Mouse (Mus musculus): ENCODE measurements around the gene Setd5.

Gene Setd5

DNA sequence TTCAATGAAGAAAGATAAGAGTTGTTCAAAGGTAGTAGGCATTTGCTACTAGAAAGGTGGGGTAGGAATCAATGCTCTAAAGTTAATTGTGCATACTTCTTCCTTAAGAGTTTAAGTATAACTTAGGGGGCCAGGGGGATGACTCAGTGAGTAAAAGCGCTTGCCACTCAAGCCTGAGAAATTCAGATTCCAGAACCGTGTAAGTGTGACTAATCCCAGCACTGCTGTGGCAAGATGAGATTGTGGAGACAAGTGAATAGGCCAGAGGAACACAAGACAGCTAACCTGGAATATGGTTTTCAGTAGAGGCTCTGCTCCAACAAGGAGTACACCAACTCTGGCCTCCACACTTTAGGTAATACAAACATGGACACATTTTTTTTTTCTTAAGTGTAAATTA is 56.2 kb downstream of the Setd5 start:
- DNase-seq (ENCODE audit: inconsistent ontology term) = peak; percentile 27

DNA sequence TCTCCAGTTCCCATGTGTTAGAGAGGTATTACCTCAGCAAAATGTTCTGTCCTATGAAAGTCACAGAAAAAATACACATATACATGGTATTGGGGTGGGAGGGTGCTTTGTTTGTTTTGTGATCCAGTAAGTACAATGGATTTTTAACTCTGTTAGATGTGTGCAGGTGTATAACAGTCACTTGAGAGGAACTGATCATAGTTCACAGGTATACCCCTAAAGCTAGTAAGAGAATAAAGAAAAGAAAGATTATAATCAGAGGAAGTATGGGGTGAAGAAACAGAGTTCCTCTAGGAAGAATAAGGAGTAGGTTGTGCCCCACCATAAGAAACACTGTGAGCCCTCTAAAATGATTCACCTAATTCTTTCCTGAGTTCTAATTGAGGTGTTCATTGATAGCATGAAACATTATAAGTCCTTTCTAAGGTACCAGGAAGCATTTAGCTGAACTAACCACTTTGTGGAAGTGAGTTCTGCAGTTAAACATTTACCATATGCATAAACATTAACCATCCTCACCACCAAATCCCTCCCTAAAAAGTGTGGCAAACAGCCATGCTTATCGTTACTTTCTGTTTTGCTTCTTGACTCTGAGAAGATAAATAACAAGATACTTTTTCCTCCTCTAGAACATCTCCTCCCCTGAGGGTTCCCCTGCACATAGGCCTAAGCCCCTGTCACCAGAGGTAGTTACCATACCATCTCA is 64.4 kb downstream of the Setd5 start:
- no peak for DNase-seq (ENCODE audit: inconsistent ontology term)

DNA sequence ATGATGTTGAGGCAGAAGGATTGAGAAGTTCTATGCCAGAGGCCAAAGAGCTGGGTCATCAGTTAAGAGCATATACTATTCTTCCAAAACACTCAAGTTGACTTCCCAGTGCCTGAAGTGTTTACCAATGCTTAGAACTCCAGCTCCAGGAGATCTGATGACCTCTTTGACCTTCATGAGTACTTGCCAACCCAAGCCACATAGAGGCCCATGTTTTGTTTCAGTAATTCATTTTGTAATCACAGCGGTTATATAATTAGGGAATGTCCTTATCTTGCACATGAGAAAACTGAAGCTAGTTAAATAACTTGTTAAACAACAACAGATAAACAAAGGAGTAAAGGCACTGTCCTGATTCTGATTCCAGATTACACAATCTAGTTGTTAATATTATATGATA is 67.6 kb downstream of the Setd5 start:
- DNase-seq (ENCODE audit: inconsistent ontology term) = no peak

DNA sequence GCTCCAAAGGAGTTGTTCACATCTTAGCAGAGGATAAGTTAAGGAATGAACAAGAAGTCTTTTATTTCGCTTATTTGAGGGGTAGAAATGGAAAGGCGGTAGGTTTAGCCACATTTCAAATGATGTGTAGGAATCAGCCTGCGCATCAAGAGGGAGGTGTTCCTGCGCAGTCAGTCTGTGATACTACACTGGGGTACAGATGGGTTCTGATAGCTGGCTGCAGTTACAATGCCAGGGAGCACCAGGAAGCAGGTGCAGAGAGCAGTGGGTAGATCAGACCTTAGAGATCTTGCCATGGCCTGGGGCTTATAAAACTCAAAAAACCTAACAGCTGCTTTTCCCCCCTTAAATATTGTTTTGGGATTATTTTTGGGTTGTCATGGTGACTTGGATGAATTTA is 68.1 kb downstream of the Setd5 start:
- no peak for DNase-seq (ENCODE audit: inconsistent ontology term)

DNA sequence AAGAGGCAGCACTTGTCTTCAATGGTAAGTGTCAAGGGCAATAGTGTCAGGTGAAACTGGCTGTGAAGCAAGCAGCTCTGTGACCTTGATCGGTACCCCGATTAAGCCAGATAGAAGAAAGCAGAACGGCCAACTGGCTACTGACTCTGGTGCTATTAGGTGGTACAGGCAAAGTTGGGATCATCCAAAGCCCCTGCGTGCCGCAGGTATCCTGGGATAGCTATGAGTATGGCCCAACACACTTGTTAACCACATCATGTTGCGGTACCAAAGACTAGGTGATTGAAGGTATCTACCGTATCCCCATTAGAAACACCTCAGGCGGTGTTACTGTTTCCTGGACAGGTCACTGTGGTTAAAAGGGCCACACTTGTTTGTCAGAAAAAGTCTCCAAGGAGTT is 76.9 kb downstream of the Setd5 start:
- no peak for DNase-seq (ENCODE audit: inconsistent ontology term)

DNA sequence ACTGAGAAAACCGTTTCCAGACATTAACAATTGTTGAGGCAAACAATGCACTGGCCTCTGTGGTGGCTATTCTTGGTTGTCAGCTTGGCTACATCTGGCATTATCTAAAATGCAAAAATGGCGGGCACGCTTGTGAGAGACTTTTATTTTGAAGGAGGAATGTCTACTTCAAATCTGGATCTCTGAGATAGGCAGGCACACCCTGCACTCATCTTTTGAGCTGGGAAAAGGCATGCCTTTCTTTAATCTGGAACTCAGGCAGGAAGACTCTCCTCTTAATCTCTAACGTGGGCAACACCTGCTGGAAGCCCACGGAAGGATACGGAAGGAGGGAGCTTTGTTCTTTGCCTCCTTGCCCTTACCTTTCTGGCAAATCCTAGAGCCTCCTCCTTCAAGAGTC is 77.7 kb downstream of the Setd5 start:
- no peak for DNase-seq (ENCODE audit: inconsistent ontology term)

DNA sequence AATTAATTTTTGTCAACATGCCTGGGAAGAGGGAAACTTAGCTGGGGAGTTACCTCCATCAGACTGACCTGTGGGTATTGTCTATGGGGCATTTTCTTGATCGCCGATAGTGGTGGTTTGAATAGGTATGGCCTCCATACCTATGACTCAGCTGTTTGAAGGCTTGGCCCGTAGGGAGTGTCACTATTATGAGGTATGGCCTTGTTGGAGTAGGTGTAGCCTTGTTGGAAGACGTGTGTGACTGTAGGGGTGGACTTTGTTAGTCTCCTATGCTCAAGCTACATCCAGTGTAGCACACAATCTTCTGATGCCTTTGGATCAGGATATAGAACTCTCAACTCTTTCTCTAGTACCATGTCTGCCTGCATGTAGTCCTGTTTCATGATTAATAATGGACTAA is 78.9 kb downstream of the Setd5 start:
- no peak for DNase-seq (ENCODE audit: inconsistent ontology term)

DNA sequence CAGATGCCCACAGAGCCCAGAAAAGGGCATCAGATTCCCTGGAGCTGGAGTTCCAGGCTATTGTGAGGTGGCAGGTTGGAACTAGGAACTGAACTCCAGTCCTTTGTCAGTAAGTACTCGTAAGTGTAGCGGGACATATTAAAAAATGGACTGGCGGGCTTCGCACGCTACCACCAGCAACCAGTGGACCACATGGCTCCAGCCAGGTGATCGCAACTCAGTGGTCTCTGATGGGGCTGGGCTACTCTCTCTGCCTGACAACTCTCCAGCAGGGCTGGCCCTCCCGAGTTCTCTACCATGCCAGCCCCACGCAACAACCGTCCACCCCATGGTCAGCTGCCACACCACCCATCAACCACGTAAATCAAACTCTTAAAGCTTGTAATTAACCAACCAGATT is 82.9 kb downstream of the Setd5 start:
- no peak for DNase-seq (ENCODE audit: inconsistent ontology term)

DNA sequence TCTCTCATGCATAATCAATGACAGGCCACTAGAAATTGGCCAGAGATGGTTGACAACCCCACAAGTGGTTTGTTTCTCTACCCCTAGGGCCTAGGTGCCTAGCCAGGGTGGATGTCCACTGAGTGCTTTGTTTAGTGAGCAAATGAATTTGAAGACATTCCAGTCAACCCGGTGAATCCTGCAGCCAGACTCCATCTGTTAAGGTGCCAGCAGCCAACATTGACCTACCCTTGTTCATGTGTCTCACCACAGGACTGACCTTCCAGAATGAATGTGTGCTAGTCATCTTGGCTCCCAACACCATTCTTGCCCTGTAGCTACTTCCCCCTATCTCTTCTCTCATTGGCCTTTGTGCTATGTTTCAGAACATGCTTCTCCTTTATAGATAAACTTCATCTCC is 84.8 kb downstream of the Setd5 start:
- peak; percentile 42 for DNase-seq (ENCODE audit: inconsistent ontology term)

DNA sequence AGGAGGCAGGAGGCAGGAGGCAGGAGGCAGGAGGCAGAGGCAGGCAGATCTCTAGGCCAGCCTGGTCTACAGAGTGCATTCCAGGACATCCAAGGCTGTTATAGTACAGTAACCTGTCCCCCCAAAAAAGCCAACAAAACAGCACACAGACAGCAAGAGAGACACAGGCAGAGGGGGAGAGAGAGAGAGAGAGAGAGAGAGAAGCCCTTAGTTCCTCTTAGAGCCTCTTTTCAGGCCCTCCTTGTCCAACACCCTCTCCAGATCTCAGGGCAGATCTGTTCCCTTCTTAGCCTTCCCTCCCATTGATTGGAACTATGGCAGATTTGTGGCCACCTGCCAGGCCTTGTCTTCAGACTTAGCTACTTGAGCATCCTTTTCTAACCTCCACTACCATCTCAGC is 86.3 kb downstream of the Setd5 start:
- no peak for DNase-seq (ENCODE audit: inconsistent ontology term)

DNA sequence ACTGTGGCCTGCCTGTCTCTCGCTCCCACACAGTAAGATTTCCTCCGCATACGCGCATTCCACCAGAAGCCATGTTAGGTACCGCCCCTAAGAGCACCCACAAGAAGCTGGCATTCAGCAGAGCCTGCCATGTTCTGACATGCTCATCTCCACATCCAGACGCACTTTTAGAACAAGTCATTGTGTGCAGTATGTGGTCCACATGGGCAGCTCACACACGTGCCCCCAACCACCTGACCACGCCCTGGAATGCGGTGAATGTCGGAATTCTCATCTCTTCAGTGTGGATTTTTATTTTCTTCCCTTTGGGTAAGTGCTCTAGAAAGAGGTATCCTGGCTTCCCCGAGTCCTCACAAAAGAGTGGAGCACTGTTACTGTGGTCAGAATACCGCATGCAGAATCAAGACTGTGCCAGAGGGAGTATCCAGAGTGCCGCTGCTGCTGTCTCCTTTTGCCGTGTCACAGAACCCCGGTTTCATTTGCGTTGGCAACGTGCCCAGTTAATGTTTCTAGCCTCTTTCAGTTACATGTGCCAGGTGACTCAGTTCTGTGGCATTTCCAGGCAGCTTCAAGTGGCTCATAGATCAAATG is 89.6 kb downstream of the Setd5 start:
- DNase-seq (ENCODE audit: inconsistent ontology term) = peak; percentile 95

DNA sequence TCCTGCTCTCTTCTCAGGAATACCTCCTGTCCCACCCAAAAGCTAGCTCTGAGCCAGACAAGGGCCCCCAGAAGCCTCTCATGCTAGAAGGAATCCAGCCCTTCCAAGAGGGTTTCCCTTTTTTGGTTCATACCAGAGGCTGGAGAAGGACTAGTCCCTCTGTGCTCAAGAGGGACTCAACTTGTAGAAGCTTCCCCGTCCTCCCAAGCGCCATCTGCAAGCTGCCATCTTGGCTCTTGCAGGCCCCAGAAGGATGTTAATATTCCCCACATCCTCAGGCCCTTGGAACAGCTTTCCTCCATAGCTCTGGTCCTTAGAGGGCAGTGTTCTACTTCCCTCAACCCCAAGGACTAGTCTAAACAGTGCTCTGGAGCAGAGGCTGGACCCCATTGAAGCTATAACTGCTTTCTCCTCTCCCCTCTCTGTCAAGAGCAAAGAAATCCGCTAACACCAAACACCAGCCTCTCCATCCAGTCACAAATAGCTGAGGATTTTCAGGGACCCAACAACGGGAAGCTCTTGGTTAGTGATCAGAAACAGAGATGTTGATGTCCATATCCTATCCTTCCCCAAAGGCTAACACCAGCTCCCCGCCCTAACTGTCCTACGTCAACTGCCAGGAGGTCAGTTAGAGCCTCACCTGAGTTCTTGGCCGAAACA is 91.3 kb downstream of the Setd5 start:
- no peak for DNase-seq (ENCODE audit: inconsistent ontology term)

DNA sequence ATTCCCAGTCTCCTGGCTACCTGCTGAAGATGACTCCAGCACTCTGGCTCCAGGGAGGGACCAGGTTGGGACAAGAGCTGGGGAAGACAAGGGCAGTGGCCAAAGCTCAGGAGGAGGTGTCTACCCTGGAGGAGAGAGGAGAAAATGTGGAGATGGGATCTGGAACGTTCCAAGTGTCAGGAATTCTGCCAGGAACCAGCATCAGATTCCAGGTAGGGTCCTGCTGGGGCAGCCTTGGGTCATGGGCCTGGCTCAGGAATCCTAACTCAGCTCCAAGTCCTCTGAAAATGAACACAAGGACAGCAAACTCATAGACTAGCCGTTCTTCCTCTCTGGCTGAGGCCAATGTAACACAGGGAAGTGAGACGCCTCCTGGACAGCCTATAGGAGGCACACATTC is 92.7 kb downstream of the Setd5 start:
- no peak for DNase-seq (ENCODE audit: inconsistent ontology term)

DNA sequence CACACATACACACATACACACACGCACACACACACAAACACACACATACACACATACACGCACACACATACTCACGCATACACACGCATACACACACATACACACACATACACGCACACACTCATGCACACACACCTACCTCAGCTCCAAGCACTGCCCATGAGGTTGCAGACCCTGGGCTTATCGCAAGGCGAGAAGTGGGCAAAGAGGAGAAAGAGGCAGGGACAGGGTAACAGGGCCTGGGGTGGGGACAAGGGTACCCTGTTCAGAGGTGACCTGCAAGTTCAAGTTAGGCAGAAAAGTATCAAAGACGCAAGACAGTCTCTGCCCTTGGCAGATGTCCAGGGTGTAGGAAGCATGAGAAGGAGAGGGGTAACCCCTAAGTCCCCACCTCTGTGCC is 93.5 kb downstream of the Setd5 start:
- no peak for DNase-seq (ENCODE audit: inconsistent ontology term)

DNA sequence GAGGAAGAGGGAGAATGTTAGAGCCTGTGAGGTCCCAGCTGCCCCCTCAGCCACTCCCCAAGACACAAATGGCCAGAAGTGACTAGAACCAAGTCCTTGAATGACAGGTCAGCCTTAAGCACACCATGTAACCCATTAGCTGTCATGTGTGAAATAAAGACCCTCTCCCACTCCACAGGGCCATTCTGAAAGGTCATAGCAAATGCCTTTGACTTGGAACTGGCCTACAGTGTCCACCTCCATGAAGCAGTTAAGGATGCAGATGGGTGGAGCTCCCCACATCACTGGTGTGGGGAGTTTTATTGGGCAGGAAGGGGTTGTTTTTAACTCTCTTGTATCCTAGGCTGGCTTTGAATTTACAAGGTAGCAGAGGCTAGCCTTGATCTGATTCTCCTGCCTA is 94.8 kb downstream of the Setd5 start:
- DNase-seq (ENCODE audit: inconsistent ontology term) = no peak

DNA sequence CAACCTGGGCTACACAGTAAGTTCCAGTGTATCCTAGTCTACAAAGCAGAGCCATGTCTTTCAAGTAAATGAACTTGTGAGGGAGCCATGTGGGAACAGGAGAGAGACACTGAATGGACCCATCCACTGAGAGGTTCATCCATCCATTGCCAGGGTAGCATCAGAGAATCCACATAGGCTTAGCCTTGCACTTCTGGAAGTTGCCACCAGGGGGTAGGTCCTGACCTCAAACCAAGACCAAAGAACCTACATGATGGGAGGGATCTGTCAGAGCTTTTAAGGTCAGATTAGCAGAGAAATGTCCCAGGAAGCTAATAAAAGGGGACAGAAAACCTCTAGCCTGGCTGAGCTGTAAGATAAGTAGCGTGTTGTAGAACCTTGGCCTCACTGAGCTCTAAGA is 95.4 kb downstream of the Setd5 start:
- peak; percentile 25 for DNase-seq (ENCODE audit: inconsistent ontology term)

DNA sequence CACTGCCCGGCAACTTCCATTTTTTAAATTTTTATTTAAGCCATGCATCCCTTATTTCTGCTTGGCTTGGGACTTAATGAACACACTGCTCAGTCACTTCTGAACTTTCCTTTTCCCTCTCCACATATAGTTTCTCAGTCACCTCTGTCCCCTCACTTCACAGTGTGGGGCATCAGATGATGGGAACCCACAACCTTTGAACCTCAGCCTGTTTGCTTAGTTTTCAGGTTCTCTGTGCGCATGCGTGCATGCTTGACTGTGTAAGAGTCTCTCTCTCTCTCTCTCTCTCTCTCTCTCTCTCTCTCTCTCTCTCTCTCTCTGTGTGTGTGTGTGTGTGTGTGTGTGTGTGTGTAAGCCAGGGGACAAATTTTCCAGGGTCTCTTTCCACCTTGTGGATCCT is 98.3 kb downstream of the Setd5 start:
- no peak for DNase-seq (ENCODE audit: inconsistent ontology term)

DNA sequence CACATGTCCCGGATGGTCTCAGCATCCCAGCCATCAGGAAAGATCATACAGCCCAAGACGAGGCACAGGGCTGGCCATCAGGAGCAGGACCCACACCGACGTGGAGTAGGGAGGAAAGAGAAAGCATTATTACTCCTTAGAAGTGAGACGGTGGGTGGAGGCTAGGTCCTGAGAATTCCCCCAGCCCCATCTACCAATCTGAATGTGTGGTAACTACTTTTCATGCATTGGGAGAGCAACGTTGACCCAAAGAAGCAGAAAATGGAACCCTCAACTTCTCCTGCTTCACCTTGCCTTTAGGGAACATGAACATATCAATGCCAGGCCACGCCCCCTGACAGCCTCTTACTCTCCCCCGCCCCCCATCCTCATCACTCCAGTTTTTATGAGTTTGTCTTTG is 99.4 kb downstream of the Setd5 start:
- DNase-seq (ENCODE audit: inconsistent ontology term) = no peak

DNA sequence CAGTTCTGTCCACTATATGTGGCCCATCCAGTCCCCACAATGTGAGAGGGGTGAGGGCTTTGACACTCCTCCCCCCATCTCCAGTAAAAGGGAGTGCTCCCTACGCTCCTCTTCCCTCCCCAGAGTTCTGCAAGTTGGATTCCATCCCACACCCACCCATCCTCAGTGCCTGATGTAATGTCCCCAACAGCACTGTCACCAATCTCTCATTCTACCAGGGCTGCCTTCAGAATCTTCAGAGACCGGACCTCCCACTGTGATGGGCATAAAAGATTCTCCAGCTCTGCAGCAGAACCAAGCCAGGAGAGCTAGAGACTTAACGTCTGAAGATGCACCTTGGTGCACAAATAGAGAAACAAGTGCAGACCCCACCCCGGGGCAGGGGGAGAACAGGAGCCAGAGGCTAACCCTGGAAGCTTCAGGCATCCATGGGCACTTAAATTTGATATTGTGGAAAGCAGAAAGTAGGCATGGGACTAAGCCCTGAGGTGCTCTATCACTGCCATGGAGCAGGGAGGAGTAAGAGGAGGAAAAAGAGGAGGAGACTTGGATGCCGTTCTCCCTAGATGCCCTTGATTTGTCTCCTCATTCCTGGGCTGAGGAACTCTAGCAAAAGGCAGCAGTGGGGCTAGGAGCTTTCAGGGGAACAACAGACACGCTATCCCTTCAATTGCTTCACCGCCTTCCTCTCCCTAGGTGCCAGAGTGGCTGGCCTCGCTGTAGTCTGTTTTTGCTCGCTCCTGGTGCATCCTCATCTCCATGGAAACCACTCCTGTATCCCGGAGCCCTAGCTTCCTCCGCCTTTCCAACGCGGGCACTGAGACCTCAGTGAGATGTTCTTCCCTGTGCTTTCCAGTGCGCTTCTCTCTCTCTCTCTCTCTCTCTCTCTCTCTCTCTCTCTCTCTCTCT is 101.4 kb downstream of the Setd5 start:
- DNase-seq (ENCODE audit: inconsistent ontology term) = no peak

DNA sequence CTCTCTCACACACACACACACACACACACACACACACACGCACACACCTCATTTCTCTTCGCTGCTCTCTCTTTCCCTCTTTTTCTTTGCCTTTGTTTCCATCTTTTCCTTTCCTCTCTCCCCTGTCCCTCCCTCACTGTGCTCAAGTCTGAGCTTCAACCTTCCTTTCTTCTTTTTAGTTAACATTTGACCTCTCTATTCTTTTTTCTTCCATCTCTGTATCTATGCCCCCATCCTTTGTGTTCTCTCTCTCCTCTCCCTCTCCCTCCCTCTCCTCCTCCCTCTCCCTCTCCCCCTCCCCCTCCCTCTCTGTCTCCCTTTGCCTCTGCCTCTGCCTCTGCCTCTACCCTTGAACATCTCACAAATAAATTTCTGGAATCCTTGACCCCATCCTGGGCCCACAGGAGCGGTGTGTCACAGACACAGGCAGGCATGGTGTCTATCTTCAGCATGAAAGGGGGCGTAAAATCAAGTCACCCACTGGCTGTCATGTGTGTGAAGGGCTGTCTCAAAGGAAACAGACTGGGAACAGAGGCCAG is 102.1 kb downstream of the Setd5 start:
- no peak for DNase-seq (ENCODE audit: inconsistent ontology term)

DNA sequence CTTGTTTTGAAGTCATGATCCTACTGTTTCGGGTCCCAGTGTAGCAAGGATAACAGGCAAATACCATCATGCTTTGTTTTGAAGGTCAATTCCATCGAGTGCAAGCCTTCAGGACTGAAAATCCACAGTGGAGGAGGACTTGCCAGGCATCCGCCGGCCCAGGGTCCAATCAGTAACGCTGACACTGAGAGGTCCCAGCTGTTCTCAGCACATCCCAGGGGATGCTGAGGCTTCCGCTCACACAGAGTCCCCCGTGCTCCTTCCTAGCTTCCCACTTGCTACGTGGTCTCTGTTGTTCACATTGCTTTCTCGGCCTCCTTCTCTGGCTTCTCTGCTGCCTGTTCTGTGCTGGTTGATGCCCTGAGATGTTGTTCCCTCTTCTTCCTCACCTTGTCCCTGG is 107.0 kb downstream of the Setd5 start:
- DNase-seq (ENCODE audit: inconsistent ontology term) = no peak

DNA sequence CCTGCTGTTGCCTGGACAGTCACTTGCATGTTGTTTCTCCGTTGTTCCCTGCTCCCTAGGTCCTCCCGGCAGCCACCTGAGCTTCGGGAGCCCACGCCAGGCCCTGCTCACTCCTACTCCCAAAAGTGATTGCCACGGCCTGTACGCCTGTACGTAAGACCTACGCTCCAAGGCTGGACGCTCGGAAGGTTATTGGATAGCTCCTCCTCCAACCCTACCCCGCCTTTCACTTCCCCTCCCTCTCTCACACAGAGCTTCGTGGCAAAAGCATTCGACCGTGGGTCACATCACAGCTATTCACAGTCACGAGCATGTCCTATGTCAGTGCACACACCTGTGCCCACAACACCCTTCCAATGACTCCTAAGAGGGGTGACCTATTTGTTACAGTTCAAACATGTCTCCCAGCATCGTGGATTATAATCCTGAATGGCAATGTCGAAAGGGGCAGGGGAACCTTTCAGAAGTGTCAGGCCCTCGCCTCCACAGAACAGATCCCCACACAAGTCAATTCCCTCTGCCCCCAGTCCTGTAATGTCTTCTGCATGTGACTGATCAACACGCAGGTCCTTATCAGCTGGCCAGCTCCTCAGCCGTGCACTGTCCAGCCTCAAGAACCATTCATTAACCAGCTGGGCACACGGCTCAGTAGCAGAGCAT is 107.8 kb downstream of the Setd5 start:
- no peak for DNase-seq (ENCODE audit: inconsistent ontology term)

All from Muller cell, postnatal 12 days (primary cell).